Mouse (Mus musculus): ENCODE results near the gene Fbxw7.

Fbxw7 gene

DNA sequence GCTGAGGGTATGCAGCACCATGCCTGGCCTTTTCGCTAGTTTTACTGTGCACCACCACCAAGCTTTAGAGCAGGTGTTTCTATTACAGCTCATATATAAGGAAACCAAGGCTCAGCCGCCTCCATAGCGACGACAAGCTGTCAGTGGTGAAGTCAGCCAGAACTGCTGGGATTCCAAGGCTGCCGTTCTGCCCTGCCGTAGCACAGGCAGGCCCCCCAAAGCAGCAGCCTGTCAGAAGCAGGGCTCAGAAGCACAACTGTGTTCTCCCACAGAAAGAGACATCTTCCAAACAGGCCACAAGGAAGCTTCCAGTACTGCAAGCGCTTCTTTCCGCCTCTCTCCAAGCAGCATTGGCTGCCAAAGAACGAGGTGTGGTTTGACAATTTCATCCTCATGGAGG is 200.6 kb downstream of the Fbxw7 start:
- ATAC-seq (ENCODE audit: insufficient number of reproducible peaks, low FRiP score, low TSS enrichment): peak; percentile 59; the same call in 1 of the 2 replicates

DNA sequence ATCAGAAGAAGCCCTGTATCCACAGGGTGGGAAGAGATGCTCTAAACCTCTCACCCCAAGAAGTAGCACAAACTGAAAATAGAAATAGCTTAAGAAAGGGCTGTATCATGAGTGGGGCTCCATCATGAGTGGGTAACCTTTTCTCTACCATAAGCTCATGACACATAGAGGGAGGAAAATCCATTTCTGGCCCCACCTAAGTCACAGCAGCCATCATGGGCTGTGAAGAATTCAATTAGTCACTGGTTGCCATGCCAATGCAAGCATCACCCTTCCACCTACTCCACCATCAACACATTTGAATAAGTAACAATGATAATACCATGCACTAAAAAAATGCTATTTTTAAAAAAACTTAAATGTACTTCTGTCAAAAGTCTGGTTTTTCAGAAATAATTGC is 205.1 kb downstream of the Fbxw7 start:
- ATAC-seq (ENCODE audit: insufficient number of reproducible peaks, low FRiP score, low TSS enrichment): no peak

DNA sequence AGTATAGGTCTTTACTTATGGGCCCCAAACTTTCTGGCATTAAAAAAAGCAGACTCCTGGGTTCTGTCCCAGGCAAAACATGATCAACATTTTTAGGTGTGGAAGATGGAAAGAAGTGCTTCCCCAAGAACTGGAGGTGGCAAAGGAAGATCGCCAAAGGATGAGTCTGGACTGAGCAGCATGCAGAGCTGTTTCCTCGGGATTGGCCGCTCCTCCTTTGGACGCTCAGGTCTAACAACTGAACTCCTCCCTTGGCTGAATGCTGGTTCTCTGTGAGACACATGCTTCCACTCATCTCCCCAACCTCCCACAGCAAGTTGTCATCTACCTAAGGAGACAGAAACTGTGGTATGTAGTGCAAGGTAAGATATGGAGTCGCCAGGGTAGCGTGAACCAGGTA is 206.7 kb downstream of the Fbxw7 start:
- ATAC-seq (ENCODE audit: insufficient number of reproducible peaks, low FRiP score, low TSS enrichment): no peak

DNA sequence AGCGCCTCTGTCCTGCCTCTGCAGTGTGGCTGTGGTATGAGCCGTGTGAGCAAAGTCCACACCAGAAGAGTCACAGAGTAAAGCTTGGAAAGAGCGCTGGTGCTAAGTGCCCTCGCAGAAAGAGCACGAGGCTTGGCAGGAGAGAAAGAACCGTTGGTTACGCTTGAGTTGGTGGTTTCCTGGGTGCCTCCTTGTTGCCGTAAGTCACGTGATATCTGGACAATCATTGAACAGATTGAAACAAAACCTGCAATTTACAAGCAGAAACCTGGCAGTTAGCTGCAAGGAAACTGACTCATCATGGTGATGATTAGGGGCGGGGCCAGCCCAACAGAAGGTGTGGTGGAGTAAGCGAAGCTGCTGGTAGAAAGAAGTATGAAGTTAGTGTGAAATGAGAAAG is 207.7 kb downstream of the Fbxw7 start:
- ATAC-seq (ENCODE audit: insufficient number of reproducible peaks, low FRiP score, low TSS enrichment): no peak

DNA sequence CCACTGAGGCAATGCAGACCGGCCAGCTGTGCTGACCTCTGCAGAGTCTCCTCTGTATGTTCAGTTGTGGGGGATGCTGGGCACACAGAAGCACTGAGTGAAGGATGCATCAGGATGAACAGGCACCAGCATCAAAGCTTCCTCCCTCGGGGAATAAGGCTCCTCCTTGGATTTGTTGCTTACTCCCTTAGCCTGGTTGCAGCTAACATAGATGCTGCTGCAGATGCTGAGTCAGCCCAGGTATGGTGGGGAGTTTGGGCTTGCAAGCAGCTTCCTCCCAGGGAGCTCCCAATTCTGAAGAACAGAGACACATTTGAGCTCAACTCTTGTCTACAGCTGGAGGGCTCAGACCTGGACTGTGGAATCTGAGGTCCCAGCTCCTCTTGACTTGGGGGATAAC is 209.2 kb downstream of the Fbxw7 start:
- no peak for ATAC-seq (ENCODE audit: insufficient number of reproducible peaks, low FRiP score, low TSS enrichment)

DNA sequence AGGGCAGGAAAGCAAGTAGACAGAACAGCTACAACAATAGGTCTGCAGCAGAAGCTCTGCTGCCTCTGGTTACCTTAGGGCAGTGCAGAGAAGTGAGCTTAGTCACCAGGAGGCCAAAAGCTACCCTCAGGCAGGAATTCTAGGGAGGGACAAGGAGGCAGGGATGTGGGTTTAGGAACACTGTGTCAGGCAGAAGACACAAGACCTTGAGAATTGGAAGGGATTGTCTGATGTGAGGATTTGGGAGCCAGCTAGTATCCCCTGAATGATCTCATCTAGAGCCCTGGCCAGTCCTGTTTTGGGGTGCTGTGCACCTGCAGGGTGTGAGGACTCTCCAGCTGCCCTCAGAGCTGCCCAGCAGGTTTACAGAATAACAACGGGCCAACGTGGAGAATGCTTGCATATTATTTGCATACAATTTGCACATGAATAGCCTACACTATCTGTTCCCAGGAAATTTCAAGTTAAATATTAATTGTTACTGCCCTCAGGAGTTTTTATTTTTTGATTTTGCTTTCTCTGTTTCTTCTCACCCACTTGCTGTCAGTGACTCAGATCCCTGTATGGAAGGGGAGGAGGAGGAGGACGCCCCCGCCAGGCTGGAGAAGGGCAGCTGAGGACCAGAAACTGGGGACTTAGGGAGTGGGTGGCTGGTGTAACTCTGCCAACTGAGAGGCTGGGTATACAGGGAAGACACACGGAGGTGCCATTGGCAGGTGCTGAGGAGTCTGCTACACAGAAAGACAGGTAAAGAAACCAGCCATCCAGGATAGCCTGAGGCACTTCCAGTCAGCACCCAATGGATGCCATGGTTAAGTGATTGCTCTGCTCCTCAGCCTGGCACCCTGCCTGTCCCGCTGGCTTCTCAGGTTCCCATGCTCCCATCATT is 210.0 kb downstream of the Fbxw7 start:
- ATAC-seq (ENCODE audit: insufficient number of reproducible peaks, low FRiP score, low TSS enrichment): no peak
